Mouse (Mus musculus) stomach, postnatal 0 days (tissue): Measurements from ENCODE around the gene Atp6v1g3.

Source experiments
- CTCF ChIP-seq: IDR thresholded peaks from 2 replicates; pipeline ENCODE4 v1.5.1; 2016; ENCODE audit warnings: antibody characterized with exemption, low read depth, mild to moderate bottlenecking, moderate library complexity
- EP300 ChIP-seq: optimal IDR thresholded peaks from 2 replicates; pipeline ENCODE3; 2016; ENCODE audit warnings: antibody characterized with exemption

DNA sequence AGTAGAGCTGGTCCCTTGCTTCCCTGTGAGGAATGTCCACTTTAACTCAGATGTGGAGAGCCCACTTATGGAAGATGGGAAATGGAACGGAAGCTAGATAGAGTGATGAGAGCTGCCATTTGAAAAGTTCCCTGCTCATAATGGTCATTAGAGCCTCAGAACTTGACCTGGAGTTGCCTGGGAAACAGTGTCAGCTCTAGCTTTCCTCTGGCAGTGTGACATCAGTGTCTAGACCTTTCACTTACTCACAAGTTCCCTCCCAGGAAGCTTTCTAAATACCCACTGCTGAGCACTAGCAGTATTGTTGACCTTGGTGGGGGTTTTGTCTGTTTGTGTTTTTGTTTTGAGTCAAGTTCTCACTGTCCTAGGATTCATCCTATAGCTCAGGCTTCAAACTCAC lies 15.2 kb downstream of the Atp6v1g3 start:
- TF ChIP-seq EP300 (no peak), CTCF (no peak)
